Mouse (Mus musculus) MEL (cell line): ENCODE measurements at regions not wholly inside any gene's neighbourhood (a gene's known extent, or its start where the extent isn't known, plus 50 kb on each side); places are given as distances from the start of the nearest gene placed in this dataset.

Source experiments
- DNase-seq: peaks from one replicate; pipeline ENCODE4 v3.0.0; 2011; ENCODE audit warnings: low read depth, low spot score
- H3K27ac ChIP-seq: 2 replicates; pipeline ENCODE4 v1.5.1; 2012; ENCODE audit warnings: low read depth, mild to moderate bottlenecking, control low read depth, low read length, moderate library complexity; ENCODE audit not compliant: control insufficient read depth
- H3K27me3 ChIP-seq, 2 experiments: fragments of 150-350 bp in 1 of 2; sonication (generic) in 1 of 2; 2 replicates each; pipeline ENCODE4 v1.6.1; 2012; ENCODE audit warnings: low read length in 2 of 2, mild to moderate bottlenecking in 2 of 2, improper control_type of control experiment in 1 of 2, moderate library complexity in 1 of 2; ENCODE audit not compliant: insufficient read depth in 2 of 2, control insufficient read depth in 1 of 2
- H3K36me3 ChIP-seq, 2 experiments: 2 replicates each; pipeline ENCODE4 v1.6.1; 2012 to 2014; ENCODE audit warnings: low read length in 2 of 2, improper control_type of control experiment in 1 of 2, inconsistent platforms in 1 of 2, mild to moderate bottlenecking in 1 of 2; ENCODE audit not compliant: insufficient read depth in 2 of 2, control insufficient read depth in 1 of 2
- H3K4me1 ChIP-seq, 2 experiments: fragments of 150-350 bp in 1 of 2; sonication (generic) in 1 of 2; 2 replicates each; pipeline ENCODE4 v1.6.1; 2012; ENCODE audit warnings: low read length in 2 of 2, improper control_type of control experiment in 1 of 2, mild to moderate bottlenecking in 1 of 2; ENCODE audit not compliant: insufficient read depth in 2 of 2, control insufficient read depth in 1 of 2
- H3K4me3 ChIP-seq, 2 experiments: fragments of 150-350 bp in 1 of 2; sonication (generic) in 1 of 2; 2 replicates each; pipeline ENCODE4 v1.5.1; 2012; ENCODE audit warnings: low read depth in 2 of 2, low read length in 2 of 2, mild to moderate bottlenecking in 2 of 2, moderate library complexity in 2 of 2, control low read depth in 1 of 2, improper control_type of control experiment in 1 of 2; ENCODE audit not compliant: control insufficient read depth in 1 of 2, insufficient read depth in 1 of 2
- H3K79me2 ChIP-seq: 2 replicates; pipeline ENCODE4 v1.6.1; 2012; ENCODE audit warnings: mild to moderate bottlenecking, low read length, moderate library complexity; ENCODE audit not compliant: control insufficient read depth, poor library complexity, insufficient read depth
- H3K9ac ChIP-seq: 2 replicates; pipeline ENCODE4 v1.6.1; 2012; ENCODE audit warnings: low read depth, mild to moderate bottlenecking, control low read depth, low read length, moderate library complexity; ENCODE audit not compliant: control insufficient read depth, poor library complexity, severe bottlenecking
- H3K9me3 ChIP-seq: fragments of 150-350 bp; sonication (generic); replicated peaks from 2 replicates; pipeline ENCODE4 v1.6.1; 2012; ENCODE audit warnings: mild to moderate bottlenecking, low read length, improper control_type of control experiment, moderate library complexity; ENCODE audit not compliant: insufficient read depth
- CHD2 ChIP-seq: IDR thresholded peaks from 2 replicates; pipeline ENCODE4 v1.6.1; 2011; ENCODE audit warnings: low read length, improper control_type of control experiment
- E2F4 ChIP-seq: IDR thresholded peaks from 2 replicates; pipeline ENCODE4 v1.6.1; 2011; ENCODE audit warnings: low read depth, low read length, improper control_type of control experiment, borderline replicate concordance
- EP300 ChIP-seq, 2 experiments: IDR thresholded peaks; 2 replicates each; pipeline ENCODE4 v1.6.1; 2011; ENCODE audit warnings: improper control_type of control experiment in 2 of 2, low read length in 2 of 2, low read depth in 1 of 2, mild to moderate bottlenecking in 1 of 2
- ETS1 ChIP-seq: IDR thresholded peaks from 2 replicates; pipeline ENCODE4 v1.6.1; 2012; ENCODE audit warnings: low read depth, mild to moderate bottlenecking, inconsistent platforms, low read length, improper control_type of control experiment, moderate library complexity
- GABPA ChIP-seq: IDR thresholded peaks from 2 replicates; pipeline ENCODE4 v1.6.1; 2012; ENCODE audit warnings: low read depth, mild to moderate bottlenecking, inconsistent platforms, low read length, improper control_type of control experiment, moderate library complexity
- GATA1 ChIP-seq: IDR thresholded peaks from 2 replicates; pipeline ENCODE4 v1.6.1; 2011; ENCODE audit warnings: low read depth, low read length, improper control_type of control experiment
- KAT2A ChIP-seq: conservative IDR thresholded peaks from 2 replicates; pipeline ENCODE4 v1.6.1; 2012; ENCODE audit warnings: low read depth, low read length, improper control_type of control experiment, inconsistent platforms
- MAX ChIP-seq: IDR thresholded peaks from 2 replicates; pipeline ENCODE4 v1.6.1; 2011; ENCODE audit warnings: low read length, improper control_type of control experiment
- MAZ ChIP-seq: IDR thresholded peaks from 2 replicates; pipeline ENCODE4 v1.6.1; 2012; ENCODE audit warnings: low read depth, mild to moderate bottlenecking, inconsistent platforms, low read length, improper control_type of control experiment
- MEF2A ChIP-seq: IDR thresholded peaks from 2 replicates; pipeline ENCODE4 v1.6.1; 2014; ENCODE audit warnings: low read depth, mild to moderate bottlenecking, inconsistent platforms, low read length, improper control_type of control experiment; ENCODE audit not compliant: poor library complexity, insufficient replicate concordance, severe bottlenecking; ENCODE audit errors: extremely low read depth
- MYB ChIP-seq: IDR thresholded peaks from 2 replicates; pipeline ENCODE4 v1.6.1; 2011; ENCODE audit warnings: mild to moderate bottlenecking, low read depth, low read length, improper control_type of control experiment
- MYC ChIP-seq: IDR thresholded peaks from 2 replicates; pipeline ENCODE4 v1.6.1; 2011; ENCODE audit warnings: low read depth, mild to moderate bottlenecking, low read length, improper control_type of control experiment, moderate library complexity
- NELFE ChIP-seq: IDR thresholded peaks from 2 replicates; pipeline ENCODE4 v1.6.1; 2011; ENCODE audit warnings: low read depth, low read length, improper control_type of control experiment
- NRF1 ChIP-seq: IDR thresholded peaks from 2 replicates; pipeline ENCODE4 v1.6.1; 2014; ENCODE audit warnings: low read depth, mild to moderate bottlenecking, inconsistent platforms, low read length, improper control_type of control experiment, moderate library complexity; ENCODE audit not compliant: poor library complexity, insufficient read depth, severe bottlenecking
- POLR2AphosphoS2 ChIP-seq: IDR thresholded peaks from 2 replicates; pipeline ENCODE4 v1.6.1; 2011; ENCODE audit warnings: low read length, improper control_type of control experiment
- SIN3A ChIP-seq: IDR thresholded peaks from 2 replicates; pipeline ENCODE4 v1.6.1; 2012; ENCODE audit warnings: low read length, improper control_type of control experiment, inconsistent platforms
- TBP ChIP-seq: IDR thresholded peaks from 2 replicates; pipeline ENCODE4 v1.8.0; 2011; ENCODE audit warnings: low read depth, low read length, improper control_type of control experiment
- TCF12 ChIP-seq: IDR thresholded peaks from 2 replicates; pipeline ENCODE4 v1.6.1; 2014; ENCODE audit warnings: low read depth, mild to moderate bottlenecking, inconsistent platforms, low read length, improper control_type of control experiment, moderate library complexity
- USF2 ChIP-seq, 2 experiments: IDR thresholded peaks; 2 replicates each; pipeline ENCODE4 v1.6.1; 2011 to 2012; ENCODE audit warnings: improper control_type of control experiment in 2 of 2, low read length in 2 of 2, borderline replicate concordance in 1 of 2, inconsistent platforms in 1 of 2, low read depth in 1 of 2, mild to moderate bottlenecking in 1 of 2; ENCODE audit not compliant: insufficient read depth in 1 of 2
- ZKSCAN1 ChIP-seq: IDR thresholded peaks from 2 replicates; pipeline ENCODE4 v1.6.1; 2012; ENCODE audit warnings: low read depth, mild to moderate bottlenecking, inconsistent platforms, low read length, improper control_type of control experiment, moderate library complexity

DNA sequence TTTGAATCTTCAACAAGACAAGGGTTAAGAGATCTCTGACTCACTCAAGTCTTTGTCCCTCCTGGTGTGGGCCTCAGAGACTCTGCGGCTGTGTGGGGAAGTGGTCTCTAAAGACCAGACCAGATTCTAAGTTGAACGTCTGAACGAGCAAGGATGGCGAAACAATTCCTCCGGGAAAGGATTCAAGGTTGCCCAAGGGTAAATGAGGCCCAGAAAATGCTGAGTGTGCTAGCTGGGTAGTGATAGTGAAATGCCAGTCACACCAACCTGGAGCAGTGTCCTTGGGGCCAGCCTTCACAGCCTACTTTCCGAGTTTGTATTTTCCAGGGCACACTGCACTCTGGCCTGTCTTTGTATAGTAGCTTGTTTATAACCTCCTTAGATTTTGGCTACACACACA, 229.7 kb downstream of the Tle3 start:
- H3K9me3 ChIP-seq, result no peaks in the 10 kb centered on the region
- no peaks in the 10 kb centered on the region for H3K4me1 ChIP-seq
- H3K9ac ChIP-seq, result no peak overlapping the region
- H3K36me3 ChIP-seq, result no peaks in the 10 kb centered on the region
- DNase-seq, result no peak
- TF ChIP-seq USF2 (IDR thresholded peaks at IDR 0.05; ENCODE audit: borderline replicate concordance in 1 of 2, insufficient read depth in 1 of 2, low read depth in 1 of 2, low read length in 2 of 2) (no peak), EP300 (IDR thresholded peaks at IDR 0.05; ENCODE audit: low read depth in 1 of 2, low read length in 2 of 2) (no peak)
- no peak overlapping the region for H3K4me3 ChIP-seq
- H3K27ac ChIP-seq, result no peak overlapping the region
- no peaks in the 10 kb centered on the region for H3K79me2 ChIP-seq
- peaks cover 1 to 2% of the 10 kb centered on the region in 2 experiments; a peak in 2 of 4 replicates for H3K27me3 ChIP-seq

DNA sequence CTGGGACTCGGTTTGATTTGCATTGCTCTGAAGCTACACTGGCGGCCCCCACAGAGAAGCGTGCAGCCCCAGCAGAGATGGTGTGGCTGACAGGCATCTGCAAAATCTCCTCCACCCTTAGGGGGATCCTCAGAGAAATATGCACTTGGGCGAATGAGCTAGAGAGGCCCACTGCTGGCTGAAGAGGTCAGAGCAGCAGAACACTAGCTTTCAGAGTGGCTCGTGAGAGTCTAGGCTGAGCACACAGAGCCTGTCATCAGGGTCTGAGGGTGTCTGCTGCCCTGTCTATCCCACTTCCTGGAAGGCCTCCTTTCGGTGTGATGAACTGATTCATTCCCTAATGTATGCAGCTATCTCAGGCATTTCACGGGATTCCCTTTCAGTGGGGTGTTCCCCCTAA, 225.1 kb downstream of the Tle3 start:
- Histone ChIP-seq H3K4me3 (no peak overlapping the region), H3K9ac (no peak overlapping the region), H3K27ac (no peak overlapping the region), H3K4me1 (no peaks in the 10 kb centered on the region), H3K9me3 (no peaks in the 10 kb centered on the region), H3K79me2 (no peaks in the 10 kb centered on the region), H3K36me3 (no peaks in the 10 kb centered on the region), H3K27me3 (no peaks in the 10 kb centered on the region; a peak in 2 of 4 replicates)
- no peak for DNase-seq
- TF ChIP-seq NELFE (no peak), MYC (no peak), SIN3A (no peak), ETS1 (no peak), MYB (no peak), GATA1 (no peak), E2F4 (no peak), NRF1 (no peak), POLR2AphosphoS2 (no peak), MEF2A (no peak), CHD2 (no peak), ZKSCAN1 (no peak), MAX (no peak), MAZ (no peak), KAT2A (no peak), TBP (no peak), TCF12 (no peak), GABPA (no peak)
